Mouse (Mus musculus): Measurements from ENCODE around the gene Fam120a.

The Fam120a gene

DNA sequence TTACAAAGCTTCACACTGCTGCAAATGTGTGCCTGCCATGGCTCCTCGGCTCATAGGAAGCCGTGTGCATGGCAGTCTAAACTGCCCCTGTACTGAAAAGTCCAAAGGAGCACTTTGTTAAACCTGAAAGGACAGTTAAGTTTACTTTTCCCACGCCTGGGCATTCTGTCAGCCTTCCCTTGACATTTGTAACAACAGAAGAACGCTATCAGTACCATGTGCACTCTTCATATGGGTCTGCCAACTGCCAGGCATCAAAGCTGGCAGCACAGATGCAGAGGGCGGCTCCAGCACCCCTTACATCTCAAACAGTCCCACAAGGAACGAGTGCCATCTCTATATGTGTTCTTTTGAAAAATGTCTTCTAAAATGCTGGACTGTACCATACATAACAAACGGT lies 56.4 kb downstream of the Fam120a start:
- no peak for DNase-seq (ENCODE audit: low spot score)

DNA sequence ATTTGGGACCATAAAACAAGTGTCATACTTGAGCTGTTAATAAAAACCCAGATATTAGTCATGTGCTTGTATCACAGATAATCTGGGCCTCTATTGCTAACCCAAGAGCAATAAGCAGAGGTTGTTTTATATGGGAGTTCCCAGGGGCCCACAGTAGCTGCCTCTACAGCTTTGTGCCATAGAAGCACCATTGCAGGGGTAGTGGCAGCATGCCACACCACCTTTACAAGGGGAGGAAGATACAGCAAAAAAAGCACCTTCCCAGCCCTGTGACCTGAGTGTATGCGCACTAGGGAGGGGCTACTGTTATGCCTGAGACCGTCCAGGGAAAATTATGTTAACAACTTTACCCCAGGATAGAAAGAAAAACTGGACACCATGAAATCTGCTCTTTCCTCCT lies 62.4 kb downstream of the Fam120a start:
- DNase-seq (ENCODE audit: low spot score), result no peak

DNA sequence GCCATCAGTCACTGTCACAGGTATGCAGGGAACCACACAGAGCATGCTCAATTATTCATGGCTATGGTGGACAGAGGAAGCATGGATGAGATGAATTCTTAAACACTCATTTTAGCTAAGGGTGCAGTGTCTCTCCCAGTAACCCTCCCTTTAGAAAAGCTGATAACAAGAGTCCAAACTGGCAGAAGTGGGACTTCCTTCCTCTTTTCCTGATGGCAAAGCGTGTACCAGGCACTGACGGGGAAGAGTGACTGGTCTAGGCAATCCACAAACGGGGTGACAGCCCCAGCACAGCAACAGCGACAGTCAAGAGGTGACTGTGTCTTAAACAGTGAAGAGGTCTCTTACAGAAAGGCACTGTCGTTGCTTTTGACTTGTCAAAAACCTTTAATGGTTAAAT lies 72.4 kb downstream of the Fam120a start:
- DNase-seq (ENCODE audit: low spot score), result no peak

DNA sequence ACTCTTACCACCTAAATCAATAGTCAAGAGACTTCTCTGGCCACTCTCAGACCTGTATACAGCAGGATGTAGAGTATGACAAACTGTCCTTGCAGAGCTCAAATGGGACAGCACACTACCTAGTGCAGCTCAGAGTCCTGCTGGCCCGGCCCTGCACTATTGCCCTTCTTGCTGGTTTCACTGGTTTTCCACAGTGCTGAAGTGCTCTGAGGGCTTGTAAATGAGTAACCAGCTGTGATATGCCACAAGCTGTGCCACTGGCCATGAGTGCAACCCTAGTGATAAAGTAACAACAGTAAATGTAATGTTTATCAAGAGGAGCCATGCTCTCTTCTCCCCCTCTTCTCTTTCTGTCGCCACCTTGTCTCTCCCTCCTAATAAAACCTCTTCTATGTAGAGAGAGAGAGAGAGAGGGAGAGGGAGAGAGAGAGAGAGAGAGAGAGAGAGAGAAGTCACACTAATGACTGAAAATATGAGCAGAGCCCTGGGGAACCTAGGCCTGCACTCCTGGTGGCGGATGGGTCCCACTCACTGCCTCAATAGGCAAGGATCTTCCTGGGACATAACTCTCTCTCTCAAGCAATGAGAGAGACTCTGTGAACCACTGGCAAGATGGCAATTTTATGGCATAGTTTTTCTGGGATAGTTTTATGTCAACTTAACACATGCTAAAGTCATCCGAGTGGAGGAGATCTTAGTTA lies 77.4 kb downstream of the Fam120a start:
- DNase-seq (ENCODE audit: low spot score), result no peak

DNA sequence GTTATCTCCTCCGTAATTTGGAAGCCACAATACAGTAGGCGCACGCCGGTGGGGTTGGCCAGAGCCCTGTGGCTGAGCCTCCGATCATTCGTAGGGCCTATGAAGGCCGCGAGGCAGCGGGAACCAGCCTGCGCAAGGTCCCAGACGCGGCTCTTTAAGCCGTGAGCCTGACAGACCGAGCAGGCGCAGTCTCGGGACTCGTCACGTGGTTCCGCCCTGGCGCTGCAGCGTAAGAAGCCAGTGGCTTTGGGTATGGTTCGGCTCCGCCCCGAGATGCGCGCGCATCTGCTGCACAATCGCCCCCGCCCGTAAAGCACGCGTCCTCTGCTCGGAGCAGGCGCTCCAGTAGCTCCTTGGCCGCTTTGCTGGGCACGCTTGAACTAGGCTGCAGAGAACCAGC lies 89.3 kb downstream of the Fam120a start:
- peak; percentile 100 for DNase-seq (ENCODE audit: low spot score)

DNA sequence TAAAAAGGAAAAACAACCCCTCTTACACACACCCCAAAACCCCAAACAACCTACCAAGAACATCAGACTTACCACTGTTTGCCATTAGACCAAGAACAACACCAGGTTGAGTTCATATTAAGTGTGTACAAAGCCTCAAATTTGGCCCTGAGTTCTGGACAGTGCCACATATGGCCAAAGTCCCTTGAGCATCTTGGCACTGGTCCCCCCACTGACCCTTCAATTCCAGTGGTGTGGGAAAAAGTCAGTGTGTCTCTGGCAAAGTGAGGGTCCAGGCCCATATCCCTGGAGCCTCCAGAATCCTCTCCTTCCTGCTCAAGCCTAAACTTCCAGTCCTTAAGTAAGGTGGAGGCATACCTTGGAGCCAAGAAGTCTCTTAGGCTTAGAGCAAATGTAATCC lies 90.0 kb downstream of the Fam120a start:
- DNase-seq (ENCODE audit: low spot score), result no peak

DNA sequence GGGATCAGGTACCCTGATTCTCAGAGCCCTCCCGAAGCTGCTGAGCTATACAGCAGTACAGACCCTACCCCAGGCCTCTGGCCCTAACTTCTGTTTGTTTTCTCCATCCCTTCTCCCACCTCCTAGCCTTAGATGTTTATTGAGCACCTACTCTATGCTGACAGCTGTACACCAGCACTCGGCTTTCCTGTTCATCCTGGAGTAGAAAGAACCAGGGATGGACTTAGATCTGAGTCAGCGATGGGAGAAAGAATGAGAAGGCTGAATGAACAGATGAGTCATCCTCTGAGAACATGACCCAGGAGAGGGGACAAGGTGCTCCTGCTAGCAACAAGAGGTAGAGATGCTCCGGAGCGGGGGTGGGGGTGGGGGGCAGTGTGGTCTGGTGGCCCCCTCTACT lies 95.1 kb downstream of the Fam120a start:
- DNase-seq (ENCODE audit: low spot score), result no peak

DNA sequence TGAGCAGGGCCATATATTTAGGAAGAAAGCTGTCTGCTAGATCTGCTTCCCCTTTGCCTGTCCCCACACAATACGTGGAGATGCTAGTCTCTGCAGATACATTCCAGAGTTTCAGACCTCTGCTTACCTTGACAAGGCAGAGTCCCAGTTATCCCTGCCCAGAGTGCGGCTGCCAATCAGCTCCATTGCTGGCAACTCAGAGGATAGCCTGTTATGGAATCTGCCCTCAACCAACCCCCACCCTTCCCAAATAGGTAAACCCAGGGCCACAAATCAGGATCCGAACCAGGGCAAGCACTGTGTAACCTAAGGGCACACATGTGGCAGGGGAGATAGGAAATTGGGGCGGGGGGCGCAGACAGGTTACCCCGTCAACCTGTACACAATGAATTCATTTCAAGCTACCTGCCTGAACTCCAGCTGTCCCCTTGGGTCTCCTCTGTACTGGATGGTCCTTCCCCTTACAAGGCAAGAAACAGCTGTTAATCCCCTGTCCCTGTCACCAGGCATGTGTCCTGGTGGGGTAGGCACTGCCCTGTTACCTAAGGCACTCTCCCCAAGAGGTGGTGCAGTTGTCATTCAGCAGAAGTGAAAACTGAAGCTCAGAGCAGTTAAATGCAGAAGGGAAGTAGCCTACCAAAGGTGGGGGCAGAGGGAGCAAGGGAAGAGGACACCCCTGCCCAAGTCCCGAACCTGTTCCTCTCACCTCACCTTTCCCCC lies 95.8 kb downstream of the Fam120a start:
- no peak for DNase-seq (ENCODE audit: low spot score)

DNA sequence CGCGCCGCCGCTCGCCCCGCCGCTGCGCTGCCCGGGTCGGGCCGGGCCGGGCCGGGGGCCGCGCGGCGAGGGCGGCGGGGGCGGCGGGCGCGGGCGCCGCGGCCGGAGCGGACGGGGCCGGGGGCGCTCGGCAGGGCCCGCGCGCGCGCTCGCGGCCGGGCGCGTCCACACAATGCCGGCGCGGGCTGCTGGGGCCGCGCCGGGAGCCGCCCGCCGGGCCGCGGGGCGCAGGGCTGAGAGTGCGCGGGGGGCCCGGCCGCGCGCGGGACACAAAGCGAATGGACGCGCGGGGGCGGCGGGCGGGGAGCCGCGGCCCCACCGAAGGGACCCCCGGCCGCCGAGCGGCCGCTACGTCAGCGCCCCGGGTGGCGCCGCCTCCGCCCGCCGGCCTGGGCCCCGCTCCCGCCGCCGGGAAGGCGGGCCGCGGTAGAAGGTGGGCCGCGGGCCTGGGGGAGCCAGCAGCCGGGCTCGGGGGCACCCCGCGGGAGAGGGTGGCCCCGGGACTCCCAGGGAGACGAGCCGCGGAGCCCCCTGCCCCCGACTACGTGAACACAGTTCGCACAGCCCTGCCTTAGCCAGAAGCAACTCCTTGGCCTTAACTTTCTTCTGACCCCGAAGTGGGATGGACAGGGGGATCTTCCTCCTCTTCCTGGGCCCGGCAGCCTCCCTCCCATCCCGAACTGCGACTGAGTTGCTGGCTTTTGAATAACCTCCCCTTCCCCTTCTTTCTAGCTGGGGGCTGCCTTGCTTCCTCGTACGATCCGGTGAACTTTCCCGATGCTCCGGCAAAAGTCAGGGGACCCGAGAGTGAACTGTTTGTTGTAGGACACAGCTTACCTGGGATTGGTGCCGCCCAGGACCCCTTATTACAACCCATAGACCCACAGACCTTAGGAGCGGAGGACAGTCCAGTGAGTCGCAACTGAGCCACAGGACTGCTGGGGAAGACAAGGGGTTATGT lies 96.8 kb downstream of the Fam120a start, which contains the start of gene Phf2:
Gene Phf2, minus strand, starts transcription at position 349 of the 961 bp plus-strand sequence.
- peak; percentile 49 for DNase-seq (ENCODE audit: low spot score)

DNA sequence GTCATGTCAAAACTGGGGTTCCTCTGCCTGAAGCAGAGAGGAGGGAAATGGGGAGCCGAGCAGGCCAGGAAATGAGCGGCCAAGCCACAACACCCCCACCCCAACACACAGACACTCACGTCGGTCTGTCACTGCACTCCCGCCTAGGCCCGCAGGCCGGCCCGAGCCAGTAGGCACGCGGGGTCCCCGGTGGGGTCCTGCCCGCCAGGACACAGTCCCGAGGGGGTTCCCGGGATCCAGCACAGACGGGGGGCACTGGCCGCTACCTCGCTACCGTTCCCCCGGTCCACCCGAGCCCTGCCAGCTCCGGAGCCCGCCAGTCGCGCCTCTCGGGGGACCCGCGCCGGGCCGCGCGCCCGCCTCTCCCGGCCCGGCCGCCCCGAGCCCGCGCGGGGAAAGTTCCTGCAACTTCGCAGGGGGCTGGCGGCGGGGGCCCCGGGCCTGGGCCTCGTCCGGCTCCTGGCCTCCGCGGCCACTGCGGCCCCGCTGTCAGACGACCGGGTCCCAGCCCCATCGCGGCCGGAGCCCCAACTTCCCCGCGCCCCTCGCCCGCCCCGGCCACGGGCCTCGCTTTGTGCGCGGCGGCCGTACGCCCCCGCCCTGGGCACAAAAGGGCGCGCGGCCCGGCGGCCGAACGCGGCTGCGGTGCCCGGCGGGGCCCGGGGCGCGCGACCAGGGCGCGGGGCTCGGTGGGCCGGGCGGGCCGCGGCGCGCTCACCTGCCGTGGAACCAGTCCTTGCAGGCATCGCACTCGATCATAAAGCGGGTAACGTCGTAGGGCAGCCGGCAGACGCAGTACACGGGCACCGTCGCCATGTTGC lies 97.7 kb downstream of the Fam120a start:
- peak; percentile 39 for DNase-seq (ENCODE audit: low spot score)

DNA sequence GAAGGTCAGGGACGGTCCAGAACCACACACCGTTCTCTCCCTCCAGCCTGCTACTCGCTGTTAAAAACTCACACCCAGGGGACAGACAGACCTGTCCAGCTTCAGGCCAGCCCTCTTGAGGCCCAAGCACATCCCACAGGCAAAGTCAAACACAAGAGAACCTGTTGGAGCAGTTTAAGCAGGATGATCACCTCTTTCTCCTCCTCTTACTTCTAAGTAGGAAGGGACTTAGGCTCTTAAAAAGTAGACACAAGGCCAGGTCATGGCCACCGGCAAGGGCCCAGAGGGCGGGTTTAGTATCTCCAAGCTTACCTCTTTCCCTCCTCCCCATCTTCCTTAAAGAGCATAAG lies 98.2 kb downstream of the Fam120a start:
- DNase-seq (ENCODE audit: low spot score), result peak; percentile 32

DNA sequence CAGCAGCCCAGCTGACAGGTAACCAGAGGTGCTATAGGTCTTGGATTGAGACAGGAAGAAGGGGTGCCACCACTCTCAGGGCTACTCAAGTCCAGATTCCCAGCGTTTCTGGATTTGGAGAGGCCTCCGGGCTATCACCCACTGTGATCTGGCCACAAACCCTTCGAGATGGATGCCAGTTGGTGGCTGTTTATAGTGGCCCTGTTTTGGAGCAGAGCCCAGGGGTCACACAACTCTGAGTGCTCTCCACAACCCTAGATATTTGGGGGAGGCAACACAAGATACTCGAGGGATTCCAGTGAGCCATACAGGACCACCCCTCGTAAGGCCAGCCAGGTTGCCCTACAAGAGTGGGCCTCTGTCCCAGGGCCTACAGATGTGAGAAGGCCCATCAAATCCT lies 98.7 kb downstream of the Fam120a start:
- DNase-seq (ENCODE audit: low spot score), result no peak

DNA sequence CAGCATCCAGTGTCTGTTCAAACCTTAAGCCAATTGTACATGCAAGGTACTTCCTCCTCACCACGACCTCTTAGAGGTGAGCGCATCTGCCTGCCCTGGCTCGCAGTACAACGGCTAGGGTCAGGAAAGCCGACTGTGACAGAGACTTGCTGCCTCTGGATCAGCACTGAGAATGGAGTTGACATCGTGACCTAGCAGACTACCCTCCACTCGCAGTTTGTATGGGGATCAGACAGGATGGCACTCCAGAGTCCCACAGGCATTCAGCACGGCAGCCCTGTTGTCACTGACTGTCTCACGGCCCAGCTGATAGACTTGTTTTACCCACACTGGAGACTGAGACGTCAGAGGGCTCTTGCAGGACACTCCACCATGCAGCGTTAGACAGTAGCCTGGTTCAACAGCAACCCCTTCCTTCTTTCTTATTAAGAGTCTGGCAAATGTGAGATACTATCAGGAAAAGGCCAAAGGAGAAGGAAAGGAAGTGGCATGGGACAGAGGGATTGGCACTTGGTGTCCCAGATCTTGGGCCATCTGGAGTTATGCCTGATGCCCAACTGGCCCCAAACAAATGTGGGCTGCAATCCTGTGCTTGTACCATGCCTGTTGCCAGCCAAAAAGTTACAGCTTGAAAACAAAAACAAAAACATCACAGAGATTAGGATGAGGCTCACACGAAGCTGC lies 103.0 kb downstream of the Fam120a start:
- DNase-seq (ENCODE audit: low spot score), result no peak

DNA sequence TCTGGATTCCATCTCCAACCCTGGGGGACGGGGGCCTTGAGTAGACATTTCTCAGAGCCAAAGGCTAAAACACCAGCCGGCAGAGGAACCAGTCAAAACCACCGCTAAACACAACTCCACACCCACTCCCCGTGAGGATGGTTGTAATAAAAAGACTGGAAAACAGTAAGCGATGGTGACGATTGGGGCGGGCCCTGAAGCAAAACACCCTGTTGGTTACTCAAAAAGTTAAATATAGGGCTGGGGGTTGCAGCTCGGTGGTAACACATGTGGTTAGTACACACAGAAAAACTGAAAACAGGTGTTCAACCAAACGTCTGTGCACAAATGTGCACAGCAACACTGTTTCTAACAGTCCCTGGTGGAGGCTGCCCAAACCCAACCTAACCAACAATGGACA lies 104.3 kb downstream of the Fam120a start:
- DNase-seq (ENCODE audit: low spot score), result no peak

DNA sequence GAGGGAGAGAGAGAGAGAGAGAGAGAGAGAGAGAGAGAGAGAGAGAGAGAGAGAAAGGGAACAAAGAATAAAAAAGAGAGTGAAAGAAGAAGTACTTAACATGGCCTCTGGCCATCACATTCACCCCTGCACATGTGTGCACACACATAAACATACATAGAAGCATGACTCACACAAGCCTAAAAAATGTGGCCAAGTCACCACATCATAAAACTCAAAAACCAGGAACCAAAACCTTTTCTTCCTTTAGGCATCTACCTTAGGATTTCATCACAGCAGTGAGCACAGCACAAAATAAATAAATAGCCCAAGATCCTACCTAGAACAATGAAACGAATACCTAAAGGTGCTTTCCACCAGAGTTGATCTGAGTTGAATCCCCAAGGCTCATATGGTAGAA lies 105.9 kb downstream of the Fam120a start:
- DNase-seq (ENCODE audit: low spot score), result no peak

DNA sequence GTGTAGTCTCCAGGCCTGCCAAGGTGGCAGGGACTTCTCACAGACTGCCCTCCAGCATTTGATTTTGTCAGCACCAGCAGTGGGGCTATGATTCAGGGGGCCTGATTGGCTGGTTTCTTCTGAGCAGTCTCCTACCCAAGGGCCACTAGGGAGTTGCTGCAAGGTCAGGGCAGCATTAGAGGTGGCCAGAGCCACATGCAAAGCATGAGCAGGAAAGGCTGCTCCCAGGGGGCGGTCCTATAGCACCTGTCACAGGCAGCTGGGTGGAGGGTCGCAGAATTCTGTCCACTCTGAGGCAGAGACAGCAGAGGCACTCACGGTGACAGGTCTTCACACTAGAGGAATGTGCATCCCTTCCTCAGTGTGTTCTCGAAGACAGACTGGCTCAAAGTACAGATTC lies 109.0 kb downstream of the Fam120a start:
- no peak for DNase-seq (ENCODE audit: low spot score)

DNA sequence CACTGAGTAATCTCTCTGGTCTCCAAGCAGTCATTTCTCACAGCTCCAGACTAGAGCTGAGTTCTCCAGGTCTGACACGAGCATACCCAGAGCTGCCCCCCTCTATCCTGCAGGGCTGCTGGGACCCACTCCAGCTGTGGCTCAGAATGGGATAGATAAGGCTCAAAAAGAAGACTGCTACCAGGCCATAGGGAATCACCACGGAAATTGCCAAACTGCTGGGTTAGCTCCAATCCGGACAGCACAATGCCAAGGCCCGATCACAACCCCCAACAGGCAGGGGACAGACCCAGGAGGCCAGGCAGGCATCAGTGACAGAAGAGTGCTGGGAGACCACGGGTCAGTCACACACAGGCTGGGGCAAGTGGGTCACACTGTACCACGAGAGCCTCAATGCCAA lies 109.8 kb downstream of the Fam120a start:
- DNase-seq (ENCODE audit: low spot score), result no peak

DNA sequence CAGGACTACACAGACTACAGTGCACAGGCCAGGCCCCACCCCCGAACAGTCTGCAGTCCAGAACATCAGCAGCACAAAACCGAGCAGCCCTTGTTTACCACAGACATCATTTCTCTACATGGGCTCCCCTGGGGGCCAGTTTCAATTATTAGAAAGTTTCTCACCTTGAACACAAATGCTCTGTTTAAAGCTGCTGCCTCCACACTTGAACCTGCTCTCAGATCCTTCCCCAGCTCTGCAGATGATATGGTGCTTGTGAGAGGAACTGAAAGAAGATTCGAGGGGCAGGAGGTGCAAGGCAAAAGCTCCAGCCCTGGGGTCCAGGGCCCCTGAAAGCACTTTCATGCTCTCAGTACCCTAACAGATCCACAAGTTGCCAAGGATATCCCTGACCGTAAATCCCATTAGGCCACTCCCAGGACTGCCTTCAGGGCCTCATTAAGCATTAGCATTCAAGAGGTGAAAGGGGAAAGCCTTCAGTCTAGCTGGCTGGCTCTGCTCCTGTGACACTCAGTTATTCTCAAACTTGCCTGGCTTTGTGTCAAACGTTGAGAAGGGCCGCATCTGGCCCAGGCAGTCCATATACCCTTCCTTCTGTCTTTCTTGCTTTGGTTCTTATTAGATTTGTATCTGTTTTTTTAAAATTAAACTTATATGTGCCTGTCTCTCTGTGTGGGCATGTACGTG lies 110.4 kb downstream of the Fam120a start:
- peak; percentile 36 for DNase-seq (ENCODE audit: low spot score)

DNA sequence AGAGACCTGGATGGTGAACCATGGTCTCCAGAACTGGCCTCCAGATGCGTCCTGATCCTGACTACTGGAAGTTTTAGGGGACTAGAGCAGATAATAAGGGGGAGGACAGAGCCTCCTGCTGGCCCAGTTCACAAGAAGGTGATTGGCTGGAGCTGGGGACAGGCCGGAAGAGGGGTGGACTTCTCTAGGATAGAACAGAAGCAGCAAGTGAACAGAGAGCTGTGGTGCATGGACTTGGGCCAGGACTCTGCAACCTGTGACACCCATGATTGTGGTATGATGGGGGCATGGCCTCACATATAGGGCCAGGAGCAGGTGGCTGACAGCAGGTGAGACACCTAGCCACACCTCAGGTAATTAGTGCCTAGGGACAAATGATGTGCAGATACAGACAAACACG lies 113.9 kb downstream of the Fam120a start:
- no peak for DNase-seq (ENCODE audit: low spot score)

DNA sequence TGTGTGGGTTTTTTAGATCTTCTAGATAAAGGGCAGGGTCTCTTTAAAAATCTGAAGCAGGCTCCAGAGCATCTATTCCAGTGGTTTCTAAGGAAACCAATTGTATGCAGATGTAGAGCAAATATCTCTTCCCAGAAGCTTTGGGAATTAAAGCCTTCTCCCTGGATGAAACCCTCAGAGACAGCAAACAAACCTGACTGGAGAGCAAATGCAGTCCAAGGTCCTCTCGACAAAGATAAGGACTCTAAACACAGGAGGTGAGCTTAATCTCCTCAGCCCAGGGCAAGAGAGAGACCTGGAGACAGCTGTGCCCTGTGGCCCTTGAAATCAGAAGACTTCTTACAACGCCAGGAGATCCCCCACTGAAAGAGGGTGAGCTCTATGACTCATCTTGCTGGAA lies 114.3 kb downstream of the Fam120a start:
- DNase-seq (ENCODE audit: low spot score), result no peak

DNA sequence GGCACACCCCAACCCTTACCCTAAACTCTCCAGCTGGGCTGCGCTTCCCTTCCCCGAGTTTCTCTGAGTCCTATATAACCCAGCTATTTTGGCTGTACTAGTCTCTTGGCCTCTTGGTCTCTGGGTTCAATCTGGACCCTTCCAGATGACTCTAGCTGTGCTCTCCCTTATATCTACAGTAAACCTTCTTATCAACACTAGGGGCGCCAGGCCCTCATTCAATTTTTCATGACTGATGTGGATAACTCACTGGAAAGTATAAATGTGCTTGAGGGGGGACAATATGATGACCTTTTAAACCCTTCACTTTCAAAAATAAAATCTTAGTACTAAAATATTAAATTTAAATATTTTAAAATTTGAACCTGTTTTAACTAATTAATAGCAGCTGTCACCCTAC lies 115.0 kb downstream of the Fam120a start:
- DNase-seq (ENCODE audit: low spot score), result no peak

All from embryo, embryonic 10 days (tissue).